Mouse (Mus musculus): ENCODE data around the gene Ccl7.

Ccl7 gene

GRCm38 (mm10) chr11:82035857-82036256 is 9.7 kb upstream of the Ccl7 start:
- DNase-seq = no peak

- no peak for DNase-seq
Measured at GRCm38 (mm10) chr11:82038535-82038934, 7.0 kb upstream of the Ccl7 start, which contains the start of gene Gm17268. Gene Gm17268, minus strand, starts transcription at chr11:82038562.

- no peak for DNase-seq
Measured at GRCm38 (mm10) chr11:82039132-82039660, 6.3 kb upstream of the Ccl7 start.

GRCm38 (mm10) chr11:82041671-82042080 is 3.8 kb upstream of the Ccl7 start:
- DNase-seq = no peak

- peak; percentile 9 for DNase-seq
Measured at GRCm38 (mm10) chr11:82047746-82048415, 2.4 kb downstream of the Ccl7 start.

- DNase-seq = no peak
Measured at GRCm38 (mm10) chr11:82053849-82054248, 8.3 kb downstream of the Ccl7 start.

- DNase-seq = no peak
Measured at GRCm38 (mm10) chr11:82057646-82058045, 12.1 kb downstream of the Ccl7 start, which contains the start of gene Ccl11. Gene Ccl11, plus strand, starts transcription at chr11:82057823.

GRCm38 (mm10) chr11:82062226-82062625 is 16.7 kb downstream of the Ccl7 start:
- DNase-seq = no peak

- no peak for DNase-seq
Measured at GRCm38 (mm10) chr11:82063454-82063853, 17.9 kb downstream of the Ccl7 start.

- no peak for DNase-seq
Measured at GRCm38 (mm10) chr11:82066953-82067571, 21.6 kb downstream of the Ccl7 start.

- DNase-seq = no peak
Measured at GRCm38 (mm10) chr11:82071076-82071475, 25.6 kb downstream of the Ccl7 start.

- no peak for DNase-seq
Measured at GRCm38 (mm10) chr11:82072374-82072773, 26.9 kb downstream of the Ccl7 start.

GRCm38 (mm10) chr11:82072984-82073383 is 27.5 kb downstream of the Ccl7 start:
- DNase-seq = no peak

GRCm38 (mm10) chr11:82073686-82074085 is 28.2 kb downstream of the Ccl7 start:
- no peak for DNase-seq

GRCm38 (mm10) chr11:82077031-82077430 is 31.5 kb downstream of the Ccl7 start:
- no peak for DNase-seq

- no peak for DNase-seq
Measured at GRCm38 (mm10) chr11:82078136-82078730, 32.7 kb downstream of the Ccl7 start.

- no peak for DNase-seq
Measured at GRCm38 (mm10) chr11:82080865-82081264, 35.4 kb downstream of the Ccl7 start.

GRCm38 (mm10) chr11:82084360-82084759 is 38.8 kb downstream of the Ccl7 start:
- DNase-seq = no peak
